Mouse (Mus musculus) CH12.LX (cell line): ENCODE measurements around the gene Trp53i13. TPM values are rescaled to one million over a fixed set of nuclear protein-coding genes. Genes with fewer than 3 reads are reported as not detected.

Experiments used
- DNase-seq: peaks from one replicate; pipeline ENCODE4 v3.0.0-alpha.2; 2013; ENCODE audit errors: extremely low read depth
- H3K27ac ChIP-seq: 2 replicates; pipeline ENCODE4 v1.5.1; 2012; ENCODE audit warnings: low read depth, mild to moderate bottlenecking, control low read depth, moderate library complexity; ENCODE audit not compliant: insufficient read depth
- H3K27me3 ChIP-seq: replicated peaks from 2 replicates; pipeline ENCODE3; 2012; ENCODE audit warnings: inconsistent platforms
- H3K36me3 ChIP-seq, 2 experiments: replicated peaks in 1 of 2; 2 replicates each; pipeline versions ENCODE3 to v1.6.1; 2012; ENCODE audit warnings: inconsistent platforms in 1 of 2, low read length in 1 of 2, mild to moderate bottlenecking in 1 of 2, mixed read lengths in 1 of 2, moderate library complexity in 1 of 2; ENCODE audit not compliant: control insufficient read depth in 1 of 2, insufficient read depth in 1 of 2
- H3K4me1 ChIP-seq, 2 experiments: 2 replicates each; pipeline ENCODE4 v1.6.1; 2012; ENCODE audit warnings: inconsistent platforms in 1 of 2, moderate library complexity in 1 of 2; ENCODE audit not compliant: insufficient read depth in 2 of 2, control insufficient read depth in 1 of 2
- H3K4me2 ChIP-seq: 2 replicates; pipeline ENCODE4 v1.6.1; 2012; ENCODE audit warnings: low read depth, mild to moderate bottlenecking, control low read depth; ENCODE audit not compliant: poor library complexity, insufficient read depth, severe bottlenecking
- H3K4me3 ChIP-seq, 3 experiments: fragments of 150-350 bp in 1 of 3; sonication (generic) in 1 of 3; replicated peaks in 1 of 3; 2 replicates each; pipeline versions ENCODE3 to v1.5.1; 2011 to 2012; ENCODE audit warnings: low read depth in 2 of 3, low read length in 2 of 3, mild to moderate bottlenecking in 2 of 3, moderate library complexity in 2 of 3, control low read depth in 1 of 3, improper control_type of control experiment in 1 of 3, inconsistent platforms in 1 of 3, mixed read lengths in 1 of 3; ENCODE audit not compliant: poor library complexity in 1 of 3
- H3K79me2 ChIP-seq: replicated peaks from 2 replicates; pipeline ENCODE4 v1.6.1; 2012; ENCODE audit warnings: mild to moderate bottlenecking, moderate library complexity; ENCODE audit not compliant: control insufficient read depth, poor library complexity, insufficient read depth, severe bottlenecking; ENCODE audit errors: extremely low read depth
- H3K9ac ChIP-seq: 2 replicates; pipeline ENCODE4 v1.6.1; 2012; ENCODE audit warnings: low read depth, mild to moderate bottlenecking, control low read depth, moderate library complexity; ENCODE audit not compliant: insufficient read depth
- H3K9me3 ChIP-seq: replicated peaks from 2 replicates; pipeline ENCODE3; 2012; ENCODE audit warnings: low read length, inconsistent platforms, mixed read lengths
- BHLHE40 ChIP-seq: IDR thresholded peaks from 2 replicates; pipeline ENCODE4 v1.6.1; 2011; ENCODE audit warnings: mild to moderate bottlenecking, low read depth, low read length, improper control_type of control experiment
- CHD2 ChIP-seq: IDR thresholded peaks from 2 replicates; pipeline ENCODE4 v1.6.1; 2011; ENCODE audit warnings: low read length, improper control_type of control experiment
- CTCF ChIP-seq, 2 experiments: IDR thresholded peaks in 1 of 2; conservative IDR thresholded peaks in 1 of 2; 2 replicates each; pipeline ENCODE4 v1.5.1; 2011 to 2012; ENCODE audit warnings: low read depth in 2 of 2, low read length in 2 of 2, improper control_type of control experiment in 1 of 2, inconsistent platforms in 1 of 2, mild to moderate bottlenecking in 1 of 2, moderate library complexity in 1 of 2
- E2F4 ChIP-seq: IDR thresholded peaks from 2 replicates; pipeline ENCODE4 v1.6.1; 2011; ENCODE audit warnings: low read depth, low read length, improper control_type of control experiment; ENCODE audit not compliant: insufficient replicate concordance
- EP300 ChIP-seq: IDR thresholded peaks from 2 replicates; pipeline ENCODE4 v1.6.1; 2011; ENCODE audit warnings: low read length, improper control_type of control experiment
- ETS1 ChIP-seq: conservative IDR thresholded peaks from 2 replicates; pipeline ENCODE4 v1.6.1; 2012; ENCODE audit warnings: low read depth, mild to moderate bottlenecking, inconsistent platforms, low read length, improper control_type of control experiment, moderate library complexity
- GABPA ChIP-seq: IDR thresholded peaks from 2 replicates; pipeline ENCODE4 v1.6.1; 2012; ENCODE audit warnings: low read depth, low read length, improper control_type of control experiment, inconsistent platforms; ENCODE audit not compliant: insufficient replicate concordance
- IRF4 ChIP-seq: IDR thresholded peaks from 2 replicates; pipeline ENCODE4 v1.6.1; 2014; ENCODE audit warnings: low read depth, mild to moderate bottlenecking, inconsistent platforms, low read length, improper control_type of control experiment
- KAT2A ChIP-seq: IDR thresholded peaks from 2 replicates; pipeline ENCODE4 v1.6.1; 2012; ENCODE audit warnings: low read length, improper control_type of control experiment, inconsistent platforms; ENCODE audit not compliant: insufficient replicate concordance
- MAFK ChIP-seq: IDR thresholded peaks from 2 replicates; pipeline ENCODE4 v1.6.1; 2011; ENCODE audit warnings: low read length, improper control_type of control experiment; ENCODE audit not compliant: insufficient replicate concordance
- MAX ChIP-seq: IDR thresholded peaks from 2 replicates; pipeline ENCODE4 v1.6.1; 2011; ENCODE audit warnings: low read length, improper control_type of control experiment
- MAZ ChIP-seq: IDR thresholded peaks from 2 replicates; pipeline ENCODE4 v1.6.1; 2012; ENCODE audit warnings: low read depth, mild to moderate bottlenecking, inconsistent platforms, low read length, improper control_type of control experiment, moderate library complexity
- MEF2A ChIP-seq: IDR thresholded peaks from 2 replicates; pipeline ENCODE4 v1.6.1; 2014; ENCODE audit warnings: low read depth, mild to moderate bottlenecking, inconsistent platforms, low read length, improper control_type of control experiment, borderline replicate concordance
- MYC ChIP-seq: IDR thresholded peaks from 2 replicates; pipeline ENCODE4 v1.6.1; 2011; ENCODE audit warnings: low read depth, mild to moderate bottlenecking, improper control_type of control experiment, low read length
- NELFE ChIP-seq: IDR thresholded peaks from 2 replicates; pipeline ENCODE4 v1.6.1; 2011; ENCODE audit warnings: low read depth, low read length, improper control_type of control experiment
- PAX5 ChIP-seq: IDR thresholded peaks from 2 replicates; pipeline ENCODE4 v1.6.1; 2012; ENCODE audit warnings: low read length, inconsistent platforms, mixed read lengths
- POLR2A ChIP-seq: IDR thresholded peaks from 2 replicates; pipeline ENCODE4 v1.6.1; 2011; ENCODE audit warnings: low read depth, mild to moderate bottlenecking, improper control_type of control experiment, low read length
- RCOR1 ChIP-seq: conservative IDR thresholded peaks from 2 replicates; pipeline ENCODE4 v1.6.1; 2012; ENCODE audit warnings: low read depth, mild to moderate bottlenecking, inconsistent platforms, low read length, improper control_type of control experiment
- SIN3A ChIP-seq: IDR thresholded peaks from 2 replicates; pipeline ENCODE4 v1.6.1; 2012; ENCODE audit warnings: low read length, improper control_type of control experiment, inconsistent platforms
- TBP ChIP-seq: conservative IDR thresholded peaks from 2 replicates; pipeline ENCODE4 v1.6.1; 2011; ENCODE audit warnings: low read depth, low read length, improper control_type of control experiment
- TCF12 ChIP-seq: IDR thresholded peaks from 2 replicates; pipeline ENCODE4 v1.6.1; 2014; ENCODE audit warnings: low read depth, mild to moderate bottlenecking, inconsistent platforms, low read length, improper control_type of control experiment
- USF2 ChIP-seq: conservative IDR thresholded peaks from 2 replicates; pipeline ENCODE4 v1.6.1; 2011; ENCODE audit warnings: low read depth, low read length, improper control_type of control experiment
- ZNF384 ChIP-seq: IDR thresholded peaks from 2 replicates; pipeline ENCODE4 v1.6.1; 2012; ENCODE audit warnings: low read depth, low read length, improper control_type of control experiment, inconsistent platforms
- dilution Hi-C: fragments of 300-500 bp; cut with MboI; formaldehyde crosslinking; loops from 2 replicates; pipeline ENCODE4 v1.14.3; 2020; ENCODE audit warnings: low sequenced_read_pairs; ENCODE audit not compliant: extremely low pct_unique_long_range_greater_than_20kb, extremely low pct_ligation_motif_present
- in situ Hi-C: fragments of 300-500 bp; cut with MboI; formaldehyde crosslinking; loops from 3 replicates; pipeline ENCODE4 v1.14.3; 2019; ENCODE audit warnings: low sequenced_read_pairs, low pct_ligation_motif_present, low pct_unique_long_range_greater_than_20kb, mixed read lengths
- polyA plus RNA-seq: library from polyadenylated mRNA; unstranded; fragments of >175 nt; gene quantifications from 2 replicates; pipeline ENCODE4 v1.2.1, GENCODE M21; 2012; ENCODE audit warnings: low read depth; ENCODE audit not compliant: insufficient read length
- total RNA-seq, 2 experiments: library from RNA; depleted of rRNA; stranded (reverse); fragments of 300-350 nt in 1 of 2; fragments of >200 nt in 1 of 2; gene quantifications; 2 replicates each; pipeline ENCODE4 v1.2.3; 2012 to 2014

The Trp53i13 gene
- total and polyA plus RNA-seq, 3 experiments: 6.7 to 12.8 (median 12.6) TPM

DNA sequence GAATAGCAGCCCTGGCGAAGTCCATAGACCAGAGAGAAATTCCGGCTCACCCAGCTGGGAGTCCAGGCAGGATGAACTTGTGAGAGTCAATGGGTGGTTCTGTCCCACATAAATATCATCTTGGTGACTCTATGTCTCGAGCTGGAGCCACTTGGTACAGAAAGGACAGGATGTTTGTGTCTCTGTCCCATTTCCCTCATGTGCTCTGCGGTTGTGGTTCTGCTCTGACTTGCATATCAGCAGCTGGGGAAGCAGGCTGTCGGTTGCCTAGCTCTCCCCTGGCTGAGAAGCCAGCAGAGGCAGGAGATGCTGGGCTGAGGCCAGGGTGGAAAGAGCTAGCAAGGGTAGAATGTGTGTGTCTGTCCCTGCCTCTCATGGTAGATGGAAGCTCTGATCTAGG, 3.3 kb upstream of the Trp53i13 start, which contains the start of gene Gm10392 (continued):
- peak; percentile 66; the same call in 1 of the 2 replicates for TF ChIP-seq MAX
- TF ChIP-seq RCOR1: 0 out of 2 replicates have a peak, but pooled peaks have one; percentile 17
- TF ChIP-seq SIN3A: peak; percentile 29; the same call in 1 of the 2 replicates
- TF ChIP-seq ZNF384: no peak
- no peak for TF ChIP-seq CTCF (conservative IDR thresholded peaks at IDR 0.05 in 1 of 2, IDR thresholded peaks at IDR 0.05 in 1 of 2; ENCODE audit: low read depth in 2 of 2, low read length in 2 of 2)
- TF ChIP-seq PAX5: no peak
- TF ChIP-seq BHLHE40: peak; percentile 89
- 0 out of 2 replicates have a peak, but pooled peaks have one; percentile 38 for TF ChIP-seq TBP
- no peak for TF ChIP-seq GABPA
- no peak for TF ChIP-seq USF2
- no peak for TF ChIP-seq MYC
- 0 out of 2 replicates have a peak, but pooled peaks have one; percentile 54 for TF ChIP-seq ETS1
- no peak for TF ChIP-seq POLR2A
- 0 out of 2 replicates have a peak, but pooled peaks have one; percentile 12 for TF ChIP-seq MEF2A
- peak; percentile 53; the same call in 1 of the 2 replicates for TF ChIP-seq IRF4
- no peak for TF ChIP-seq E2F4
- TF ChIP-seq TCF12: peak; percentile 63; the same call in 1 of the 2 replicates
- no peak for TF ChIP-seq CHD2
- TF ChIP-seq, all 38 proteins: peak for 14

DNA sequence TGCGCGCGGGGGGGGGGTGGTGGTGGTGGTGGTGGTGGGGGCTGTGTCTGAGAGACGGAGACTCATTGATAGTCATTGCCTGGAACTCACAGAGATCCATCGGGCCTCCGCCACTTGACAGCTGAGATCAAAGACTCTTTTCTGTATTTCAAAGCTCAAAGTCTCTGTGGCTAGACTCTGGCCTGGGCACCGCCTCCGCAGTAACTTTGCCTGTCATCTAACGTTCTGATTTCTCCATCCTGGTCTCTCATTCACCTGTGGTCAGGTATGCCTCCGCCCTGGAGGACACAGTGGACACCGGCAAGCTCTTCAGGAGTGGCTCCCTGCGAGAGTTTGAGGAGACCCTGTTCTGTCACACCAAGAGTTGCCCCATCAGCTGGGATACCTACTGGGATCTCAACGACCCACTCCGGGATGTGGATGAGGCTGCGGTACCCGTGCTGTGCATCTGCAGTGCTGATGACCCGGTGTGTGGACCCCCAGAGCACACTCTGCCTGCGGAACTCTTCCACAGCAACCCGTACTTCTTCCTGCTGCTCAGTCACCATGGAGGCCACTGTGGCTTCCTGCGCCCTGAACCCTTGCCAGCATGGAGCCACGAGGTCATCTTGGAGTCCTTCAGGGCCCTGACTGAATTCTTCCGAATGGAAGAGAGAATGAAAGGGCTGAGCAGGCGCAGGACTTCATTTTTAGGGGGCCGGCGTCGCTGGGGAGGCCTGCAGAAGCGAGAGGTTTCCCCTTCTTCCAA, 2.4 kb upstream of the Trp53i13 start:
- DNase-seq: no peak

More for the DNA sequence above, 2.4 kb upstream of the Trp53i13 start:
- Histone ChIP-seq H3K36me3 (peaks cover 0 to 10% of the 10 kb centered on the region in 2 experiments), H3K9ac (no peak overlapping the region), H3K4me1 (peaks cover 23 to 59% of the 10 kb centered on the region in 2 experiments), H3K79me2 (no peaks in the 10 kb centered on the region), H3K4me2 (no peak overlapping the region), H3K9me3 (peaks cover 12% of the 10 kb centered on the region), H3K27ac (no peak overlapping the region), H3K4me3 (no peak overlapping the region), H3K27me3 (no peaks in the 10 kb centered on the region)
- in situ Hi-C loops: loop anchor here (10.0 kb wide), 1 partner anchor 277 kb away; no protein-coding TSS in a partner anchor
- dilution Hi-C loops: no loop called here
- TF ChIP-seq KAT2A (no peak), MAZ (no peak), EP300 (no peak), BHLHE40 (no peak), POLR2A (no peak), MAX (no peak), MAFK (no peak), SIN3A (no peak), MYC (no peak), NELFE (no peak)
